Mouse (Mus musculus) ES-E14 (cell line): ENCODE data around the gene Cenpn.

ENCODE experiments used
- HCFC1 ChIP-seq: IDR thresholded peaks from 2 replicates; pipeline ENCODE4 v1.6.1; 2012; ENCODE audit warnings: low read length, inconsistent platforms, borderline replicate concordance; ENCODE audit not compliant: insufficient read depth
- ZC3H11A ChIP-seq: IDR thresholded peaks from 2 replicates; pipeline ENCODE4 v1.6.1; 2012; ENCODE audit warnings: low read depth, mild to moderate bottlenecking, inconsistent platforms, low read length, borderline replicate concordance

- TF ChIP-seq ZC3H11A: no peak
- no peak for TF ChIP-seq HCFC1
Observed at GRCm38 (mm10) chr8:116935506-116935905, 14.0 kb downstream of the Cenpn start.
